Mouse (Mus musculus) thymus, postnatal 0 days (tissue): Measurements from ENCODE around the gene Dennd4a. TPM values are rescaled to one million over a fixed set of nuclear protein-coding genes. Genes with fewer than 3 reads are reported as not detected.

ENCODE experiments used
- DNase-seq: peaks from one replicate; pipeline ENCODE4 v3.0.0-alpha.2; 2015; ENCODE audit warnings: low spot score
- polyA plus RNA-seq: library from polyadenylated mRNA; unstranded; fragments of >200 nt; fragmentation: Nextera tagmentation; extraction: Ambion mirVana; gene quantifications from 2 replicates; pipeline ENCODE4 v1.2.1, GENCODE M21; 2015

Dennd4a gene
- polyA plus RNA-seq, 1 experiment from 2014 or later: 8.9 TPM

GRCm38 (mm10) chr9:64790673-64791660, 20.2 kb upstream of the Dennd4a start:
- DNase-seq: no peak

GRCm38 (mm10) chr9:64791676-64792075, 19.5 kb upstream of the Dennd4a start:
- DNase-seq: no peak

GRCm38 (mm10) chr9:64792379-64793274, 18.5 kb upstream of the Dennd4a start:
- DNase-seq: no peak

- no peak for DNase-seq
Measured at GRCm38 (mm10) chr9:64793275-64793590, 17.9 kb upstream of the Dennd4a start.

GRCm38 (mm10) chr9:64793794-64794193, 17.3 kb upstream of the Dennd4a start:
- no peak for DNase-seq

- no peak for DNase-seq
Measured at GRCm38 (mm10) chr9:64794448-64795420, 16.4 kb upstream of the Dennd4a start.

- DNase-seq: no peak
Measured at GRCm38 (mm10) chr9:64795846-64796615, 15.1 kb upstream of the Dennd4a start.

- DNase-seq: peak; percentile 64
Measured at GRCm38 (mm10) chr9:64797392-64797791, 13.7 kb upstream of the Dennd4a start.

- DNase-seq: no peak
Measured at GRCm38 (mm10) chr9:64798099-64798498, 13.0 kb upstream of the Dennd4a start.

- DNase-seq: no peak
Measured at GRCm38 (mm10) chr9:64798859-64799258, 12.3 kb upstream of the Dennd4a start.

- no peak for DNase-seq
Measured at GRCm38 (mm10) chr9:64799504-64799903, 11.6 kb upstream of the Dennd4a start.

- no peak for DNase-seq
Measured at GRCm38 (mm10) chr9:64802561-64802960, 8.6 kb upstream of the Dennd4a start.

GRCm38 (mm10) chr9:64803373-64804214, 7.5 kb upstream of the Dennd4a start:
- DNase-seq: no peak

- no peak for DNase-seq
Measured at GRCm38 (mm10) chr9:64805875-64806274, 5.3 kb upstream of the Dennd4a start.

GRCm38 (mm10) chr9:64806335-64807060, 4.6 kb upstream of the Dennd4a start:
- no peak for DNase-seq

- no peak for DNase-seq
Measured at GRCm38 (mm10) chr9:64807061-64807808, 3.9 kb upstream of the Dennd4a start.

- DNase-seq: no peak
Measured at GRCm38 (mm10) chr9:64809851-64810250, 1.3 kb upstream of the Dennd4a start.
